Mouse (Mus musculus): ENCODE data around the gene Prss57. TPM values are rescaled to one million over a fixed set of nuclear protein-coding genes. Genes with fewer than 3 reads are reported as not detected.

Gene Prss57
- under 1 TPM in 1 of 2 experiments, not detected in 1; 0.52 TPM for total RNA-seq (2021)

DNA sequence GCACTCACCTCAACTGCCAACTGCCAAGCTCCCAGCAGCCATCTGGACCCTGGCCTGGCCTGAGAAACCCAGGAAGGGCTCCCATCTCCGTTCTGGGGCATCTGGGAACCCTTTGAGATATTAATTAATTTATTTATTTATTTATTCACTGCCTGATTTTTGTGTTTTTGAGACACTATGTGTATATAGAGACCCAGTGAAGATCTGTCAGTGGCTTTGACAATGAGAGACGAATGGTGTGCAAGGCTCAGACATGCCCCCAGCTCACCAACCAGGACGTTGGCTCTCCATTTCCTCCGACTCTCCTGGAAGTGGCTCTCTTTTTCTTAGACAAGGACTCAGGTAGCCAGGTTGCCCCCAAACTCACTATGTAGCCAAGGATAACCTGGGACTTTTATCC lies at the start of gene Prss57:
Gene Prss57, minus strand, starts transcription at position 101 of the 400 bp plus-strand sequence.
- no peak for DNase-seq
- intact Hi-C loops (cut with DNase I) = no loop called here

DNA sequence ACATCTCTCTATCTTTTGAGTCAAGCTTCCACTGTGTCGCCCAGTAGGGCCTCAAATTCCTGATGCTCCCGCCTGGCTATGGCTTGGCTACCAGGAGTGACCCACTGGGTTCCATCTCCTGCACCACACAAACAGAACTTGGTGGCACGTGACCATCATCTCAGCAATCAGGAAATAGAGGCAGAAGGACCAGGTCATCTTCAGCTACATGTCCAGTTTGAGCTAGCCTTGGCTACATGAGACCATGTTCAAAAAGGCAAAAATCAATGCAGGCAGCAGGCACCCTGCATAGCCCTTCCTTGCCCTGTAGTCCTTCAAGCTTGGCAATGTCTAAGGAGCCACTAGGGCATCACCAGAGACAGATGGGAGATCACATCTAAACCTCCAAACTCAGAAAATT lies 49.3 kb upstream of the Prss57 start:
- intact Hi-C loops (cut with DNase I) = no loop called here
- no peak for DNase-seq

DNA sequence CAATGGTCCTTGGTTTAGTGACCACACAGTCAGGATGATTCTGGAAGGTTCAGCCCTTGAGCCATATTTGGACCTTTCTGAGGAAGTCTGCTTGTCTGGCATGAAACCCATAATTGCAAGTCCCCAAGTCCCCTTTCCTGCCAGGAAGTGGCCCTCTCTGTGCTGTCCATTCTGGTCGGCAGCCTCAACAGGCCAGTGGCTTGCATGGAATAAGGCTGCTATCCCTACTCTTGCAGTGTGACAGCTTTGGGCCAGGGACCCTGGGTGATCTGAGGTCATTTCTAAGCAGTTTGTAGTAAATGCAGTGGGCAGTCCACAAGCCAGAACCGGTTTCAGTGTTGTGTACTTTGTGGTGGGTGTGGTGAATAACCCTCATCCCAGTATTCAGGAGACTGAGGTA lies 47.4 kb upstream of the Prss57 start:
- intact Hi-C loops (cut with DNase I) = loop anchor here (10.0 kb wide), 1 partner anchor 87 kb away; the partner anchor contains the start of genes Arid3a and R3hdm4
- DNase-seq = no peak

DNA sequence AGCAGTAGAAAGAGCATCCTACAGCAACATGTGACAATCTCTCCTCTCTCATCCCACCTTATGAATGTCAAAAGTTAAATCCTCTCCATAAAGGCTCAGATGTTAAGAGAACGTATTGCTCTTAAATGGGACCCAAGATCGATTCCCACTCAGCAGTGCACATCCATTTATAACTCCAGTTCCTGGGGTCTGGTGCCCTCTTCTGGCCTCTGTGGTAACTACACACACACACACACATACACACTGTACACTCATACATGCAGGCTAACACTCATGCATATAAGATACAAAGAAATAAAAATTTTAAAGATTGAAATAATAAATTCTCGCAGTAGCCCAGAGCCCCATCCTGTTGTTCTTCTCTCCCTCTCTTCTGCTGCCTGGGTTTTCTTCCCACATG lies 46.2 kb upstream of the Prss57 start:
- DNase-seq = no peak
- intact Hi-C loops (cut with DNase I) = loop anchor here (10.0 kb wide), 1 partner anchor 88 kb away; the partner anchor contains the start of genes Arid3a and R3hdm4

DNA sequence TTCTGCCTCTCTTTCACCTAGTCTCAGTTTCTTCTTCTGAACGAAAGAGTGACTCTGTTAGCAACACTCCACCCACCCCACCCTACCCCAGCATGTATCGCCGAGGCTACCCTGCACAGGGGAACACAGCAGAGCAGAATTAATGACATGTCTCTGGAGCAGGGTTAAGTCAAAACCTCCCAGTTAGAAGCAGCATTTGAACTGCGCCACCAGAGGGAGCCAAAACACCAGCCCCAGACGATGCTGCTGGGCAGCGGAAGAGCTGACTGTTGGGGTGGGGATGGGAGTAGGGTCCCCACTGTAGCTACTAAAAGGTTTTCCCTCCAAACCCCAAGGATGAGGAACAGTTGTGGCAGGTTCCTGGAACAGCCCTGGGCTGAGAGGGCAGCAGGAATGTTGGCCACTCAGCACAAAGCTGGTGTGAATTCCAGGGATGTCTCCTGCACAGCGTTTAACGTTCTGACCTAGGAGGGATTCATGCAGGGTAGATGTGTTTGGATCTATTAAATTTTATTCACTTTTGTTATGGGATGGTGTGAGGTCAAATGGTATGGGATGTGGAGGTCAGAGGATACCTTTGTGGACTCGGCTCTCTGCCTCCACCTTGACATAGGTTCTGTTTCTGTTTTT lies 44.1 kb upstream of the Prss57 start:
- DNase-seq = peak; percentile 84
- intact Hi-C loops (cut with DNase I) = loop anchor here (10.0 kb wide), 1 partner anchor 90 kb away; the partner anchor contains the start of genes Arid3a and R3hdm4

DNA sequence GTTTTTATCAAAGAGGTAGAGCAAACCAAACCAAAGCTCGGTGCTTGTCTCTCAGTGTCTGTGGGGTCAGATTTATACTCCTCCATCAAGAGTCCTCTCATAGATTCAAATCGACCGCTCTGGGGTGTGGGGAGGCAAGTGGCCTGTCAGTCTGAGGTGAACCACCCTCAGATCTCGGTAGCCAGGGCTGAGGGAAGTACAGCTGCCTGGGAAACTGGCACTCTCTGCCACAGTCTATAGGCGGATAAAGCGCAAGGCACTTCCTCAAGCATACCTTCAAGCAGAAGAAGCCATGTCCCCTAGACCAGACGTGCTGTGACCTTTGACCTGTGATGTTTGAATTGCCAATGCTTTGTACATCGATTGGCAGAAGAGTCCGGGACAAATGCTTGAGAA lies 42.0 kb upstream of the Prss57 start:
- no peak for DNase-seq
- intact Hi-C loops (cut with DNase I) = loop anchor here (10.0 kb wide), 1 partner anchor 92 kb away; the partner anchor contains the start of genes Arid3a and R3hdm4

DNA sequence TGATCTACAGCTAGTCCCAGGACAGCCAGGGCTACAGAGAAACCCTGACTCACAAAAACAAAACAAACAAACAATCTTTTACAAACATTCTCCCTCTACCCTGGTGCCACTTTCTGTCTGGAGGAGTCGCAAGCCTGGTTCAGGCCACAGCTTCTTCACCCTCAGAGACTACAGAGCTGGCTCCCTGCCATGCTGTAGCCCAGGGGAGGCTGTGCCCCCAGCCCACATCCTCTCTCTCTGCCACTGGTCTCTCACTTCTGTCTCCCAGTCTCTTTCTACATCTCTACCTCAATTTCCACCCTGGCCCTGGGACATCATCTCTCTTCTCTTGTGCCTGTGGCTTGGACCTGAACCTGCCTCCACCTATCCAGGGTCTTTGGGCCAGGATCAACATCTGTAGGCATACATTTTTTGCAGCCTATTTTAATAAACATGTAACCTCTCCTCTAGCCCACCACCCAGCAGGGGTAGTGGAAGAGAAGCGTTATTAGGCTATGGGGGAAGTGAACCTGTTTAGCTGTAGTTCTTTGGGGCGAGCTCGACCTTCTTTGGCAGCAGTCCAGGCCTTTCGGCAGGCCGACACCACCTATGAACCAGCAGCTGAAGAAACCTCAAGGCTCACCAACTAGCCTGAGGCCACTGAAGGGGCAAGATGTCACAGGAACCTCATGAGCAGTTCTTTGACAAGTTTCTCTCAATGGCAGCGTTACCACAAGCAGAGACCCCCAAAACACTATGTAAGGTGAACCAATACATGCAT lies 41.4 kb upstream of the Prss57 start:
- no peak for DNase-seq
- intact Hi-C loops (cut with DNase I) = loop anchor here (10.0 kb wide), 1 partner anchor 93 kb away; the partner anchor contains the start of genes Arid3a and R3hdm4

DNA sequence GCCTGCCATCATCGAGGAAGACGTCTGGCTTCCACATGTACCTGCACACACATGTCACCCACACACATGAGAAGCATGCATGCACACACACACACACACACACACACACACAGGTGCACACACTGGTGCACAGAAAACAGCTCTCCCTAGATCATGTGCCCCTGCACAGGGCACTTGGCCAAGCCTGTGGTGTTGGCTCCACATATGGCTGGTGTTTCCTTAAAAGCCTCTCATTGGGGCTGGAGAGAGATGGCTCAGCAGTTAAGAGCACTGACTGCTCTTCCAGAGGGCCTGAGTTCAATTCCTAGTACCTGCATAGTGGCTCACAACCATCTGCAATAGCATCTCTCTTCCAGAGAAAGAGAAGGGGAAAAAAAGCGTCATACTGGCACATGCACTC lies 40.8 kb upstream of the Prss57 start:
- no peak for DNase-seq
- intact Hi-C loops (cut with DNase I) = loop anchor here (10.0 kb wide), 1 partner anchor 93 kb away; the partner anchor contains the start of genes Arid3a and R3hdm4

DNA sequence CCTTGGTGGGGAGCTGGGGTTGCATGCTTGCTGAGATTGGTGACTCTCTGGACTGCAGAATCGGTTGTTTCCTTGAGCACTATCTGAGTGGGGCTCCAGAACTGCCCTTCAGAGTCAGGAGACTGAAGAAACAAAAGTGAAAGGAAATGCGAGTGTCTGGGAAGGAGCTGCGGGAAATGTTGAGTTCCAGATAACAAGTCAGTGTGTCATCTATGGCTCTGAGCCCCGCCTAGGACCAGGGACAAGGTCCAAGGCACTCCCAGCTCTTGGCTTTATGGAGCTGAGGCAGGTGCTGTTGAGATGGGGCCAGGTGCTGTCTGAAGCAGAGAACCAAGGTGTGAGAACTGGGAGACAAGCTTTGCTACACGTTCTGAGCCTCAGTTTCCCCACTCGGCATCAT lies 33.7 kb upstream of the Prss57 start:
- no peak for DNase-seq
- intact Hi-C loops (cut with DNase I) = no loop called here

DNA sequence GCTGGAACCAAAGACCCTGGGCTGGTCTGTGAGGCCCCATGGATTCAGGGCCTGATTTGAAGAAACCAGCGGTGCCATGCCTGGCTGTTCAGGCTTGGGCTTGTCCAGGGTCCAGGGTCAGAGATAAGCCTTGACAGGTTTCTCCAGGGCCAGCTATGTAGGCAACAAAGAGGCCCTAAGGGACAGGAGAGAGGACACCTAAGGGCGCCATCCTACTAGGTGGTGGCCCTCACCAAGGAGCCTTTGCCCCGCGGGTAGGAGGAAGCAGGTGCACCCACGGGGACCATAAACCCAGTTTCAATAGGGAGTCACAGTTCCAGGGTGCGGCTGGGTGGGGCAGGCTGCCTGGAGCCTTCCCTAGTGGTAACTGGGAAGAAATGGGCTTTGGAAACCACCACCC lies 32.2 kb upstream of the Prss57 start:
- intact Hi-C loops (cut with DNase I) = no loop called here
- no peak for DNase-seq

DNA sequence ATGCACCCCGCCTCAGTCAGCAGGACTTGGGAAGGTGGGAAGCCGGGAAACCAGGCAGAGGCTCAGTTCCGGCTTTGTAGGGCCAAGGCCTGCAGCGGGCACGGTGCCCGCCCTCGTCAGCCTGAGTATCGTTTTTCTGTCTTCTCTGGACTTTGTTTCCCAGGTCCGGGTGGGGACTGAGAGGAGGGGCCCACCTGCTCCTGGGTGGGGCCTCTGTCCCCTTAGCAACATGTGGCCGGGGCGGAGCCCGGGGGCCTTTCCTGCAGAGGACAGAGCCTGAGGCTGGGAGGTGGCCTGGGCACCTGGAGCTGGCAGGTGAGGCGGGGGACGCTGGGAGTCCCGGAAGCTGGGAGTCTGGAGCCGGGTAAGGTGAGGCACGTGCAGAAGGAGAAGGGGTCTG lies 31.6 kb upstream of the Prss57 start:
- intact Hi-C loops (cut with DNase I) = no loop called here
- no peak for DNase-seq

DNA sequence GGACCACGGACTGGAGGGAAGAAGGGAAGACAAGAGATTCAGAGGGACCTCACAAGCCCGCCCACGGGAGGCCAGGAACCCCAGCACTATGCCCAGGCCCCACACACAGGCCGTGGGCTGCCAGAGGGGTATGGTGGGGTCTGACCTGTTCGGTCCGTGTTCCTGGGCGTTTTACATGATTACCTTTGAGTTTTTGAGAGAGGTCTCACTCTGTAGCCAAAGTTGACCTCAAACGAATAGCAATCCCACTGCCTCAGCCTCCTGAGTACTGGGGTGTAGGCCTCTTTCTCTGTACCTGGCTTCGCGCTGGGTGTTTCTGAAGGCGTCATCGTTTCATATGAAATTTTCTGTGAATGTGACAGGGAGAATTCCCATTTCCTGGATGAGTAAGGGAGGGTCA lies 31.0 kb upstream of the Prss57 start:
- intact Hi-C loops (cut with DNase I) = no loop called here
- no peak for DNase-seq

DNA sequence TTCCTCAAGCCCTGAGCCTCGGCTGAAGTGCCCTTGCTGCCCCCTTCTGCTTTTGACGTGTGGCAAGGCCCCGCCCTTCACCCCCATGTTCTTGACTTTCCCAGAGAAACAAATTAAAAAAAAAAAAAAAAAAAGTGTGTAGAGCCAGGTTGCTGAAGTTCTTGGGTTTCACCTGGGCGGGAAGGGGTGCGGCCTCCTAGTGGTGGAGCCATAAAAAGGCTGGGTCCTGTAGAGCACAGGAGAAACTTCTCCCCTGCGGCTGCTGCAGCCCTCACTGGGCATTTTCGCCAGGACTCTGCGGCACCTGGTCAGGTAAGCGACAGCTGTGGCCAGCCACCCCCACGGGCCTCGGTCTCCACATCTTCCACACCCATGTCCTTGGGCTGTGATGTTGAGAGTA lies 30.0 kb upstream of the Prss57 start, which contains the start of gene Misp:
Gene Misp, plus strand, starts transcription at position 208 of the 400 bp plus-strand sequence.
- no peak for DNase-seq
- intact Hi-C loops (cut with DNase I) = no loop called here

DNA sequence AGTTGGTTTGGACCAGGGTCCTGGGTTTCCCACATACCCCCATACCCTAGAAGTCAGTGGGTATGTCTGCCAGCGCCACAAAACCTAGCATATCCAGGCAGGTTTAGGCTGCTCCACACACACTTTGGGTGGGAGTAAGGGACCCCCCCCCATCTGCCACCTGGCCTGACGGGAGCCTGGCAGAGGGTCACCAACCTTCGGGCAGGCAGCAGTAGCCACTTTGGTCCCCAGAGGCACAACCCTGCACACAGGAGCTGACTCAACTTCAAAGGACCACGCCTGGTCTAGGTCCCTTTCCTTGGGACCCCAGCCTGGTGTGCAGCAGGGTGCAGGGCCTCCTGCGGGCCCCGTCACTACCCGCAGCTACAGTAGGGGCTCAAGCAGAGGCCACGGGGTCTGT lies 29.5 kb upstream of the Prss57 start:
- DNase-seq = no peak
- intact Hi-C loops (cut with DNase I) = no loop called here

DNA sequence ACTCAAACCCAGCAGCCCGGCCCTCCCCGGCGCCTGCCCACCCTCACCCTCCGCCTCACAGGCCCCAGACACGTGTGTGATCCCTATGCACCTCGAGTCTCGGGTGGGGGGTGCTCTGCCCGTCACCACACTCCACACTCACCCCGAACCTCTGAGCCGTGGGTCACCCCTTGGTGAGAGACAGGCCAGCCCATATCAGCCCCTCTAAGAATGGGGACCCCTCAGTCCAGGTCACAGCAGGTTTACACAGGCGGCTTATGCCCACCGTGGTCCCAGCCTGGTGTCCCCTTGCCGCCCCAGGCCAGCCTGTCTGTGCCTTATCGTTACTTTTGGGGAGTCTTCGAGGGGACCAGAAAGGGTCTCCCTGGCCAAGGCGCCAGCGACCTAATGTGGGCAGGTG lies 28.8 kb upstream of the Prss57 start:
- intact Hi-C loops (cut with DNase I) = no loop called here

DNA sequence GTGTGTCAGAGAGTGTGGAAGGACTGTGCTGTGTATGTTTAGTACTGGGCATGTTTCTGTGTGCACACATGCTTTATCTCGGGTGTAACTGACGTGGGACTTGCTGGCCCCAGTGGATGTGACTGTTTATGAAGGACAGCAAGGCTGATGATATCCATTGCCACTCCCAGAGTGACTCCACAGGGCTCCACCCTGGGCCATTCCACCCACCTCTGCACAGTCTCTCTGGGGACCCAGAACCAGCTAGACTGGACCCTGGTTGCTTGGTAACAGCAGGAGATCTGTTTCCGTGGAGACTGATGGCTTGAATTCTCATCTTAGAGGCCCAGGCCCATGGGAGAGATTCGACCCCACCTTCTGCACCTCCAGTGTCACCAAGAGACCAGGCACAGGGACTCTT lies 27.5 kb upstream of the Prss57 start:
- intact Hi-C loops (cut with DNase I) = no loop called here
- no peak for DNase-seq

More for the DNA sequence above, 28.8 kb upstream of the Prss57 start:
- DNase-seq = no peak

DNA sequence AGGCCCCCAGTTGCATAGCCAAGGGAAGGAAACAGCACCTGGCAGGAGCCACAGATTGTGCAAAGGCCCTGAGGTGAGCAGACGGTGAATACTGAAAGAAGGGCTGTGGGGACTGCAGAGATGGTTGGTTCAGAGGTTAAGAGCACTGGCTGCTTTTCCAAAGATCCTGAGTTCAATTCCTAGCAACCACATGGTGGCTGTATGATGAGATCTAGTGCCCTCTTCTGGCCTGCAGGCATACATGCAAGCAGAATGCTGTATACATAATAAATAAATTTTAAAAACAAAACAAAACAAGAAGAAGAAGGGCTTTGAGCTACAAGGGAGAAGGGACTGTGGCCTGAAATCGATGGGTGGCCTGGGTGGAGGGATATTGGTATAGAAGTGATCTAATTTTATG lies 26.4 kb upstream of the Prss57 start:
- DNase-seq = no peak
- intact Hi-C loops (cut with DNase I) = no loop called here

DNA sequence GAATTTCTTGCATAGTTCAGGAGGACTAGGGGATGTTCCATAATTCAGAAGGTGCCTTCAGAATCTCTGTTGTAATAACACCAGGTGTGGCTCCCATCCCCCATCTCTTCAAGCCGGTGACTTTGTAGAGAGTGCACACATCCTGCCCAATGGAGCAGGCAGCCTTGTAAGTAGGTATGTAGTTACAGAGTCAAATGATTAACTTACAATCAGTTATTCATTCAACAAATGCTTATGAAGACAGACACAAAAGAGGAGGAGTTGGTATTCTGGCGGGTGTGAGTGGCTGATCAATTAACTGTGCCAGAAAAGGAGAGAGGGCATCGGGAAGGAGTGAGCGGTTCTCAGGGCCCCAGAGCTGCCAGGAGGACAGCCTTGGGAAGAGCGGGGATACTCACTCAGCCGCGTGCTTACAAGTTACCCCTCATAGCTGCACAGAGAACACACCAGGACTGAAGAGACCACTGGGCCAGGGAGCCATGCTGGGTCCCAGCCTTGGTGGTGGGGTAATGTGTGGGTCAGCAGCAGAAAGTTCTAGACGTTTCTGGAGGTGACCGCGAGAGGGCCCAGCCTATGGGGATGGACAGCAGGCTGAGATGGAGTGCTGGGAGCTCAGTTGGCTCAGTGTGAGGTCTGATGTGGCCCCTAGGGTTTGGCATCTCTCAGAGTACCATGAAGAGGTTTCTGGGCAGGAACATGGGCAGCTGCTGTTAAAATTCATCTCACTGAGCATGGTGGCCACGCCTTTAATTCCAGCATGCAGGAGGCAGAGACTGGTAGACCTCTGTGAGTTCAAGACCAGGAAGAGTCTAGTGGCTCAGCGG lies 25.1 kb upstream of the Prss57 start:
- intact Hi-C loops (cut with DNase I) = no loop called here
- no peak for DNase-seq

DNA sequence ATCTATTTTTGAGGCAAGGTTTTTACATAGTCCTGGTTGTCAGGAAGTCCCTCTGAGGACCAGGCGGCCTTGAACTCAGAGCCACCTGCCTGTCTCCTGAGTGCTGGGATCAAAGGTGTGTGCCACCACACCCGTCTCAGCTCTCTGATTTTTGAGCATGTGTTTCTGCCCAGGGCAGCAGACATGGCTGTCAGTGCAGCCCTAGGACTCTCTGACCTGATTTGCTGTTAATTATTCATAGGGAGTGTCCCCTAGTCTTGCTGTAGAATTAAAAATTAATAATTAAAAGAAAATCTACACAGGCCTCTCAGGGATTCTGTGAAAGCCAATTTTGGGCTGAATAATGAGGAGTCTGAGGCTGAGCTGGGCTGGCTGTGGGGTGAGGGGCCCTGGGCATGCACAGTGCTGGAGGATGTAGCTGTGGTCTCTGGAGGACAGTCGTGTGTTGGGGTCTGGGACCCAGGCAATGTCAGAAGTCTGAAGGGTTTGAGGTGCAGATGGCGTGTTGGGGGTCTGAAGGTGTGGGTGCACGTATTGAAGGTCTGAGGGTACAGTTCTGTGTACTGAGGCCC lies 23.6 kb upstream of the Prss57 start:
- DNase-seq = no peak
- intact Hi-C loops (cut with DNase I) = no loop called here

DNA sequence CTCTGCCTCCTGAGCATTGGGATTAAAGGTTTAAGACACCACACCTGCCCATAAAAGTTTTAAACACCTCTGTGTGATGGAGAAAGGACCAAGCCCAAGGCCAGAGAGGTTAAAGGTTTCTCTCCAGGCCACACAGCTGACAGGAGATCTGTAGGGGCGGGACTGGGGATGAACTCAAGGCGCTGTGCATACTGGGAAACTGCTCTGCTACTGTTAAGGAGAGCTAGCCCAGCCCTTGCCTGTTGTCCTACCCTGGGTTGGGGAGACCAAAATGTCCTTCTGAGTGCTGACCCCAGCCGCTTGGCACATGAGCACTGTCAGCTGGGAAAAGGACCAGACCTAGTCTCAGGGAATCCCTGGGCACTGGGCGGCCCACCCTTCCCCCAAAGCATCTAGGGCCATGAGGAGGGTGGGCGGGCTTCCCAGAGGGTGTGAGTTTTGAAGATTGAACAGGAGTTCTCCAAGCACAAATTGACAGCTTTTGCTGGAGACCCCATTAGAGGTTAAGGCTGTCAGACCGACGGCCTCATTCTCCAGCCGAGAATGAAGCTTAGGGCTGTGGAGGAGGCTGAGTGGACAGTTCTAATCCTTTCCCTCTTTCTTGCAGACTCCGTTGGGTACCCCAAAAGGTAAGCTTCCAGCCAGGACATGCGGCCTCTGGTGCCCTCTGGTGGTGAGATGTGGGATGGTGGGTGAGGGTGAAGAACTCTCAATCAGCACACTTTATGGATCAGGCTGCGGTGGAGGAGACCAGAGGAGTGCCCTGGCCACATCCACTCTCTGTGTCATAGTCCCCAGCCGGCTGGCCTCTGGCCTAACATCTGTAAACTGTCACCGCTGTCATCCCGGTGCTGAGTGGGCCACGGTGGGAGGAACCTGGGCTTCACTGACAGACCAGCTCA lies 21.2 kb upstream of the Prss57 start:
- intact Hi-C loops (cut with DNase I) = no loop called here
- peak; percentile 87 for DNase-seq

Measured in left cerebral cortex, postnatal 4 days (tissue).